Mouse (Mus musculus): ENCODE results near the gene Eif3d.

Gene Eif3d

GRCm38 (mm10) chr15:77920511-77921462 lies 49.8 kb downstream of the Eif3d start:
- no peak for DNase-seq (ENCODE audit: low read depth, low spot score)

- DNase-seq (ENCODE audit: low read depth, low spot score) = no peak
Measured at GRCm38 (mm10) chr15:77919441-77919840, 51.2 kb downstream of the Eif3d start.

GRCm38 (mm10) chr15:77916851-77917544 lies 53.6 kb downstream of the Eif3d start:
- peak; percentile 65 for DNase-seq (ENCODE audit: low read depth, low spot score)

- no peak for DNase-seq (ENCODE audit: low read depth, low spot score)
Measured at GRCm38 (mm10) chr15:77915287-77915686, 55.3 kb downstream of the Eif3d start.

- no peak for DNase-seq (ENCODE audit: low read depth, low spot score)
Measured at GRCm38 (mm10) chr15:77914507-77914906, 56.1 kb downstream of the Eif3d start.

GRCm38 (mm10) chr15:77913054-77913453 lies 57.6 kb downstream of the Eif3d start:
- no peak for DNase-seq (ENCODE audit: low read depth, low spot score)

- no peak for DNase-seq (ENCODE audit: low read depth, low spot score)
Measured at GRCm38 (mm10) chr15:77912585-77912984, 58.0 kb downstream of the Eif3d start.

- DNase-seq (ENCODE audit: low read depth, low spot score) = no peak
Measured at GRCm38 (mm10) chr15:77912048-77912447, 58.6 kb downstream of the Eif3d start.

- no peak for DNase-seq (ENCODE audit: low read depth, low spot score)
Measured at GRCm38 (mm10) chr15:77911065-77911464, 59.5 kb downstream of the Eif3d start.

Data from WW6 (cell line).